8 mouse cellular contexts compared by ENCODE assay signal in the genomic region with DNA sequence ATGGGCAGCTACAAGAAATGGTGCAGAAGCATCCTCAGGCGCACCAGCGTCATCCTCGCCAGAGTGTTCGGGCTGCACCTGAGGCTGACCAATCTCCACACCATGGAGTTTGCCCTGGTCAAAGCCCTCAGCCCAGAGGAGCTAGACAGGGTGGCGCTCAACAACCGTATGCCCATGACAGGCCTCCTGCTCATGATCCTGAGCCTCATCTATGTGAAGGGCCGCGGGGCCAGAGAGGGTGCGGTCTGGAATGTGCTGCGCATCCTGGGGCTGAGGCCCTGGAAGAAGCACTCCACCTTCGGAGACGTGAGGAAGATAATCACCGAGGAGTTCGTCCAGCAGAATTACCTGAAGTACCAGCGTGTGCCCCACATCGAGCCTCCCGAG. TPM values are rescaled to one million over a fixed set of nuclear protein-coding genes. Genes with fewer than 3 reads are reported as not detected.
A peak's percentile ranks its signal among the peaks of the same experiment; 100 is the strongest.
DNase-seq lines count a peak whose midpoint lies in the region; ATAC-seq and TF ChIP-seq lines count a peak whose summit lies in the region.

No protein-coding gene starts in this region.

- H3K4me3 ChIP-seq in heart, embryonic 10.5 days: peak overlapping the region; percentile 68
- peak overlapping the region; percentile 55 for H3K4me3 ChIP-seq in forebrain, embryonic 12.5 days (replicated peaks)
- peak overlapping the region; percentile 58 for H3K4me3 ChIP-seq in kidney, embryonic 16.5 days (ENCODE audit: low read length)
- H3K4me3 ChIP-seq in midbrain, postnatal 0 days (ENCODE audit: low read depth, low read length): peak overlapping the region; percentile 53

- no peak for TF ChIP-seq CTCF in Patski (IDR thresholded peaks at IDR 0.05)
- no peak for TF ChIP-seq CTCF in midbrain, postnatal 0 days (IDR thresholded peaks at IDR 0.05)

- peak; percentile 73 for DNase-seq in heart, embryonic 10.5 days (ENCODE audit: low spot score)
- DNase-seq in heart, postnatal 4 days: no peak
- no peak for DNase-seq in Patski (ENCODE audit: low read depth, low spot score)
- DNase-seq in midbrain, postnatal 0 days (ENCODE audit: low spot score): no peak
- DNase-seq in yolk sac, embryonic 10.5 days (ENCODE audit: low spot score): no peak
- DNase-seq in embryo, embryonic 10 days (ENCODE audit: low spot score): no peak

- H3K9ac ChIP-seq in forebrain, embryonic 12.5 days: peak overlapping the region; percentile 68
- H3K9ac ChIP-seq in kidney, embryonic 16.5 days (replicated peaks; ENCODE audit: low read length): peak overlapping the region; percentile 74
- H3K9ac ChIP-seq in midbrain, postnatal 0 days (replicated peaks; ENCODE audit: low read length, poor library complexity, severe bottlenecking): peak overlapping the region; percentile 71

- CTCF ChIA-PET in Patski (lab: Charles Lee): interaction anchor here (1.6 kb wide), 1 partner anchor 34 kb away, joined by 4 read pairs; no protein-coding TSS in a partner anchor

- H3K4me1 ChIP-seq in heart, embryonic 10.5 days: no peaks in the 10 kb centered on the region
- 0 out of 2 replicates have a peak, but pooled peaks cover 7% of the 10 kb centered on the region for H3K4me1 ChIP-seq in forebrain, embryonic 12.5 days
- H3K4me1 ChIP-seq in kidney, embryonic 16.5 days (ENCODE audit: insufficient read depth, low read length): no peaks in the 10 kb centered on the region
- no peaks in the 10 kb centered on the region for H3K4me1 ChIP-seq in midbrain, postnatal 0 days (ENCODE audit: insufficient read depth, low read length)

- peak; percentile 21 for ATAC-seq in Patski
- peak; percentile 41 for ATAC-seq in forebrain, embryonic 12.5 days (ENCODE audit: low FRiP score)
- peak; percentile 71 for ATAC-seq in kidney, embryonic 16.5 days (ENCODE audit: low FRiP score, low TSS enrichment)
- ATAC-seq in midbrain, postnatal 0 days (ENCODE audit: low FRiP score): peak; percentile 50

- POLR2A ChIA-PET in Patski (lab: Charles Lee): no interaction called here

- H3K9me3 ChIP-seq in heart, embryonic 10.5 days: no peaks in the 10 kb centered on the region
- H3K9me3 ChIP-seq in forebrain, embryonic 12.5 days: peaks cover 14% of the 10 kb centered on the region
- H3K9me3 ChIP-seq in kidney, embryonic 16.5 days (ENCODE audit: low read length): 0 out of 2 replicates have a peak, but pooled peaks cover 4% of the 10 kb centered on the region
- peaks cover 10% of the 10 kb centered on the region; the same call in 1 of the 2 replicates for H3K9me3 ChIP-seq in midbrain, postnatal 0 days (ENCODE audit: low read length)

- H3K27me3 ChIP-seq in heart, embryonic 10.5 days (ENCODE audit: insufficient read depth, poor library complexity, severe bottlenecking): no peaks in the 10 kb centered on the region
- peaks cover 17% of the 10 kb centered on the region for H3K27me3 ChIP-seq in Patski
- H3K27me3 ChIP-seq in forebrain, embryonic 12.5 days: no peaks in the 10 kb centered on the region
- H3K27me3 ChIP-seq in kidney, embryonic 16.5 days (ENCODE audit: insufficient read depth, low read length): no peaks in the 10 kb centered on the region
- H3K27me3 ChIP-seq in midbrain, postnatal 0 days (ENCODE audit: insufficient read depth, low read length): no peaks in the 10 kb centered on the region

- WGBS in heart, embryonic 10.5 days: 31% methylated on average over 17 of the region's 17 CpGs
- WGBS in forebrain, embryonic 12.5 days: 47% methylated on average over 17 of the region's 17 CpGs
- 43% methylated on average over 17 of the region's 17 CpGs for WGBS in kidney, embryonic 16.5 days
- 37% methylated on average over 17 of the region's 17 CpGs for WGBS in midbrain, postnatal 0 days

- in situ Hi-C loops in Patski (cut with MboI; ENCODE audit: low pct_unique_long_range_greater_than_20kb): no loop called here

- H3K36me3 ChIP-seq in heart, embryonic 10.5 days: no peaks in the 10 kb centered on the region
- no peaks in the 10 kb centered on the region for H3K36me3 ChIP-seq in forebrain, embryonic 12.5 days (replicated peaks)
- H3K36me3 ChIP-seq in kidney, embryonic 16.5 days (ENCODE audit: insufficient read depth, low read length): no peaks in the 10 kb centered on the region
- H3K36me3 ChIP-seq in midbrain, postnatal 0 days (ENCODE audit: insufficient read depth, low read length): no peaks in the 10 kb centered on the region

- H3K4me2 ChIP-seq in forebrain, embryonic 12.5 days: peak overlapping the region; percentile 61
- peak overlapping the region; percentile 66 for H3K4me2 ChIP-seq in kidney, embryonic 16.5 days (replicated peaks; ENCODE audit: low read depth, low read length)
- H3K4me2 ChIP-seq in midbrain, postnatal 0 days (ENCODE audit: low read depth, low read length, poor library complexity, severe bottlenecking): peak overlapping the region; percentile 65

- H3K27ac ChIP-seq in heart, embryonic 10.5 days: peak overlapping the region; percentile 84
- peak overlapping the region; percentile 83 for H3K27ac ChIP-seq in forebrain, embryonic 12.5 days
- no peak overlapping the region for H3K27ac ChIP-seq in kidney, embryonic 16.5 days (ENCODE audit: low read length)
- peak overlapping the region; percentile 86 for H3K27ac ChIP-seq in midbrain, postnatal 0 days (ENCODE audit: low read depth, low read length)

RNA-seq across cellular contexts. Expression of gene Ndn, which starts 2.4 kb away (rescaled TPM):
- 92.0 and 113 TPM in 2 replicates for polyA plus RNA-seq in heart, embryonic 10.5 days (2016; fragmentation: Nextera tagmentation; extraction: Ambion mirVana)
- 10 to 100 TPM; 17.9 to 18.9 TPM for total RNA-seq in heart, postnatal 4 days (2021)
- polyA plus RNA-seq in Patski (2021): 17.5 TPM
- polyA plus RNA-seq in forebrain, embryonic 12.5 days (2016; fragmentation: Nextera tagmentation; extraction: Ambion mirVana): 259 and 280 TPM in 2 replicates
- polyA plus RNA-seq in kidney, embryonic 16.5 days (2015; fragmentation: Nextera tagmentation; extraction: Ambion mirVana): 76.5 and 81.6 TPM in 2 replicates
- total RNA-seq in midbrain, postnatal 0 days (2014; rRNA removed): 479 and 494 TPM in 2 replicates
- 861 and 877 TPM in 2 replicates for polyA plus RNA-seq in midbrain, postnatal 0 days (2015; fragmentation: Nextera tagmentation; extraction: Ambion mirVana)

RNA-seq across cellular contexts. Expression of gene Magel2, which starts 28.0 kb away (rescaled TPM):
- 1.5 and 4.2 TPM in 2 replicates for polyA plus RNA-seq in heart, embryonic 10.5 days (2016; fragmentation: Nextera tagmentation; extraction: Ambion mirVana)
- under 1 TPM; 0.33 to 0.41 TPM for total RNA-seq in heart, postnatal 4 days (2021)
- polyA plus RNA-seq in Patski (2021): not detected
- polyA plus RNA-seq in forebrain, embryonic 12.5 days (2016; fragmentation: Nextera tagmentation; extraction: Ambion mirVana): 22.3 and 30.3 TPM in 2 replicates
- polyA plus RNA-seq in kidney, embryonic 16.5 days (2015; fragmentation: Nextera tagmentation; extraction: Ambion mirVana): 0.74 and 1.1 TPM in 2 replicates
- 22.1 and 26.5 TPM in 2 replicates for total RNA-seq in midbrain, postnatal 0 days (2014; rRNA removed)
- 19.3 and 25.4 TPM in 2 replicates for polyA plus RNA-seq in midbrain, postnatal 0 days (2015; fragmentation: Nextera tagmentation; extraction: Ambion mirVana)

Comparison
In these comparisons a context has a peak if more than half of its experiments do, and no peak if none do; other contexts are left out.
1. ATAC-seq: peak in every context shown above with its lines; median percentile 71 in kidney, embryonic 16.5 days; 50 in midbrain, postnatal 0 days; 41 in forebrain, embryonic 12.5 days; 21 in Patski.